Mouse (Mus musculus) monocyte, adult 5-6 weeks (primary cell): Measurements from ENCODE around the gene Dok7. TPM values are rescaled to one million over a fixed set of nuclear protein-coding genes. Genes with fewer than 3 reads are reported as not detected.

Experiments
- total RNA-seq: library from RNA; stranded (forward); fragments of 200-1000, 200-491, 200-594 nt; gene quantifications from 3 replicates; pipeline ENCODE4 v1.2.3, GENCODE M21; 2017

Gene Dok7
- total RNA-seq, 1 experiment from 2014 or later, result not detected

Other genes with a start within 250 kb of the Dok7 start
- 0.29 TPM in 1 of 3 replicates, not detected in the others for gene Msantd1, start 148.8 kb upstream of the Dok7 start, total RNA-seq
- gene Rgs12, start 107.3 kb upstream of the Dok7 start, total RNA-seq, result 1.5 to 7.6 TPM (median 5.7 TPM) in 3 replicates
- gene Hgfac, start 15.3 kb upstream of the Dok7 start, total RNA-seq, result not detected in 3 replicates
- gene Lrpap1, start 49.0 kb downstream of the Dok7 start, total RNA-seq, result 61.2 to 83.5 TPM (median 62.8 TPM) in 3 replicates
- not detected in 3 replicates for gene Adra2c, start 221.6 kb downstream of the Dok7 start, total RNA-seq